Mouse (Mus musculus): ENCODE data around the gene Olfr101. TPM values are rescaled to one million over a fixed set of nuclear protein-coding genes. Genes with fewer than 3 reads are reported as not detected.

The Olfr101 gene
- polyA plus RNA-seq, 1 experiment from 2014 or later: not detected

DNA sequence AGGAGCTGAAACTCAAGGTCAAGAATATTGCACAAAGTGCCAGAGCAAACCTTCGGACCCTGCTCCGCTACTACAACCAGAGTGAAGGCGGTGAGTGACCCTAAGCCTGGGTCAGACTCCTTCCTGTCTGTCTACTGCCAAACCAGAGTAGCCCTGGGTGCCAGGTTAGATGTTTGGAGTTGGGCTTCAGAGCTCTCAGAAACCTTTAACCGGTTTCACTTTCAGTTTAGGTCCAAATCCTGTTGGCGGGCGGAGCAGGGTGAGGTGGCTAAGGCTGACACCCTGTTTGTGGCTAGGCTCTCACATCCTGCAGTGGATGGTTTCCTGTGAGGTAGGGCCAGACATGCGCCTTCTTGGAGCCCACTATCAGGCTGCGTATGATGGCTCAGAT lies 33.4 kb downstream of the Olfr101 start:
- Histone ChIP-seq H3K36me3 (ENCODE audit: control insufficient read depth, insufficient read depth, low read length) (no peaks in the 10 kb centered on the region), H3K9ac (replicated peaks; ENCODE audit: low read length) (peak overlapping the region; percentile 50; the same call in 1 of the 2 replicates), H3K4me1 (ENCODE audit: control insufficient read depth, insufficient read depth, low read length) (no peaks in the 10 kb centered on the region; the same call in 1 of the 2 replicates), H3K4me3 (replicated peaks; ENCODE audit: low read depth, low read length) (peak overlapping the region; percentile 48), H3K27ac (replicated peaks; ENCODE audit: low read depth, low read length) (no peak overlapping the region), H3K27me3 (ENCODE audit: control insufficient read depth, insufficient read depth, low read length) (no peaks in the 10 kb centered on the region), H3K4me2 (ENCODE audit: low read length) (peak overlapping the region; percentile 94), H3K9me3 (ENCODE audit: control insufficient read depth, low read length) (no peaks in the 10 kb centered on the region)
- no peak for ATAC-seq (ENCODE audit: low FRiP score, low TSS enrichment)
- 68% methylated on average over 8 of the region's 8 CpGs for WGBS
- peak; percentile 6 for DNase-seq

DNA sequence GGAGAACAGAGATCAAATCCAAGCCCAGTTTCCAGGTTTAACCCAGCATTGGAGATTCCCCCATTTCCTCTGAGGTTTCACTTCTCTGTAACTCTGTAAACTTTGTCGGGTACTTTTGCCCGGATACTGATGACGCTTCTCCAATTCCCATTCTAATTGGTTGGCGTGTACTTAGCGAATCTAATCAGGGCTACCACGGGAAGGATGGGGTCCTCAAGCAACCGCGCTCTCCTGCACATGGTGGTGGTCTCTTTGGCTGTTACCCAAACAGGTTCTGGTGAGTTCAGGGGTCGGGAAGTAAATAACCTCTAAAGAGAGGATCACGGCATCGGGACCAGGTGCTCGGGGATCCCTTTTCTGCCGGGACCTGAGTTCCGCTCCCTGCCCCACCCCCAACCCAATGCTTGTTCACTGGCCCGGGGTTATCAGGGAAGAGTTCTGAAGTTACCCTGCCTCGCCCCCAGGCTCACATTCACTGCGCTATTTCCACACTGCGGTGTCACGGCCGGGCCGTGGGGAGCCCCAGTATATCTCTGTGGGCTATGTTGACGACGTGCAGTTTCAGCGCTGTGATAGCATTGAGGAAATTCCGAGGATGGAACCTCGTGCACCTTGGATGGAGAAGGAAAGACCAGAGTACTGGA lies 33.9 kb downstream of the Olfr101 start, which contains the start of gene H2-M3:
Gene H2-M3, plus strand, starts transcription at position 163 of the 644 bp plus-strand sequence.
- WGBS: 3% methylated on average over 26 of the region's 26 CpGs
- Histone ChIP-seq H3K4me3 (replicated peaks; ENCODE audit: low read depth, low read length) (peak within 1 kb of the TSS; percentile 48), H3K27ac (replicated peaks; ENCODE audit: low read depth, low read length) (no peak within 1 kb of the TSS), H3K9ac (replicated peaks; ENCODE audit: low read length) (peak within 1 kb of the TSS; percentile 50; the same call in 1 of the 2 replicates), H3K4me2 (ENCODE audit: low read length) (peak within 1 kb of the TSS; percentile 94), H3K36me3 (ENCODE audit: control insufficient read depth, insufficient read depth, low read length) (no peaks in the 10 kb centered on the region), H3K27me3 (ENCODE audit: control insufficient read depth, insufficient read depth, low read length) (no peaks in the 10 kb centered on the region), H3K4me1 (ENCODE audit: control insufficient read depth, insufficient read depth, low read length) (no peaks in the 10 kb centered on the region; the same call in 1 of the 2 replicates), H3K9me3 (ENCODE audit: control insufficient read depth, low read length) (no peaks in the 10 kb centered on the region)
- peak; percentile 96 for ATAC-seq (ENCODE audit: low FRiP score, low TSS enrichment)
- DNase-seq: peak; percentile 93

DNA sequence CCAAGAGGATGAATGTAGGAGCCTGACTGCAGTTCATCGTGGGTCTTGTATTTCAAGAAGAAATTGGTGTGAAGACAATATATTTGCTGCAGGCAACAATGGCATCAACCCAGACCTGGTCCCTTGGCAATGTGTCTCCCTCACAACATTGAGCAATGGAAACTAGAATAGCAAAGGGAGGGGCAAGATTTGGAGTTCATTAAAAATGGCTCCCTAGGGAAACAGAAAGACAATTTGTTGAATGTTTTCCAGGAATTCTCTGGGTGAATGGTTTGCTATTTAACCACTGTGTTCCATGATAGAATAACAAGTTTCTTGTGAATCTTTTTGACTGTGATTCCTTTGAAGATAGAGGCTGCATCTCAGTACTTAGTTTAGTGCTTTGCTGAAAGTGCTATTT lies 40.5 kb downstream of the Olfr101 start, which contains the start of gene Olfr98:
Gene Olfr98, minus strand, starts transcription at position 124 of the 400 bp plus-strand sequence.
- 86% methylated on average over 1 of the region's 1 CpGs for WGBS
- H3K27me3 ChIP-seq (ENCODE audit: control insufficient read depth, insufficient read depth, low read length): no peaks in the 10 kb centered on the region
- DNase-seq (no peak), ATAC-seq (ENCODE audit: low FRiP score, low TSS enrichment) (no peak)
- H3K4me1 ChIP-seq (ENCODE audit: control insufficient read depth, insufficient read depth, low read length): no peaks in the 10 kb centered on the region
- no peaks in the 10 kb centered on the region for H3K9me3 ChIP-seq (ENCODE audit: control insufficient read depth, low read length)
- no peak within 1 kb of the TSS for H3K4me2 ChIP-seq (ENCODE audit: low read length)
- no peak within 1 kb of the TSS for H3K4me3 ChIP-seq (replicated peaks; ENCODE audit: low read depth, low read length)
- no peak within 1 kb of the TSS for H3K9ac ChIP-seq (replicated peaks; ENCODE audit: low read length)
- H3K36me3 ChIP-seq (ENCODE audit: control insufficient read depth, insufficient read depth, low read length): no peaks in the 10 kb centered on the region
- no peak within 1 kb of the TSS for H3K27ac ChIP-seq (replicated peaks; ENCODE audit: low read depth, low read length)

DNA sequence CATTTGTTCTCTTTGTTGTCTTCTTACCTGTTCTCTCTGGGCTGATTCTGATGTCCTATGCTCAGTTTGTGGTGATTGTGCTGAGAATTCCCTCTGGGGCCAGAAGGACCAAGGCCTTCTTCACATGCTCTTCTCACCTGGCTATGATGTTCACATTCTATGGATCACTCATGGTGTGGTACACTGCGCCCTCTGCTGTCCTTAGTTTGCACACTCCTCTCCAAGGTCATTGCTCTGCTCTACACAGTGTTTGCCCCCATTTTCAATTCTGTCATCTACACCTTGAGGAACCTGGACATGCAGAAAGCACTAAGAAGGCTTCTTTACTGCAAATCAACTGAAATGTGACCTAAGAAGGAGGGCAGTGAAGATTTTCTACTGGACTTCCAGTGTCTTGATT lies 53.6 kb downstream of the Olfr101 start:
- Histone ChIP-seq H3K27ac (replicated peaks; ENCODE audit: low read depth, low read length) (no peak overlapping the region), H3K36me3 (ENCODE audit: control insufficient read depth, insufficient read depth, low read length) (no peaks in the 10 kb centered on the region), H3K9ac (replicated peaks; ENCODE audit: low read length) (no peak overlapping the region), H3K4me3 (replicated peaks; ENCODE audit: low read depth, low read length) (no peak overlapping the region), H3K9me3 (ENCODE audit: control insufficient read depth, low read length) (no peaks in the 10 kb centered on the region), H3K27me3 (ENCODE audit: control insufficient read depth, insufficient read depth, low read length) (no peaks in the 10 kb centered on the region), H3K4me2 (ENCODE audit: low read length) (no peak overlapping the region), H3K4me1 (ENCODE audit: control insufficient read depth, insufficient read depth, low read length) (no peaks in the 10 kb centered on the region)
- ATAC-seq (ENCODE audit: low FRiP score, low TSS enrichment): no peak
- DNase-seq: no peak
- WGBS: 16% methylated on average over 1 of the region's 1 CpGs

DNA sequence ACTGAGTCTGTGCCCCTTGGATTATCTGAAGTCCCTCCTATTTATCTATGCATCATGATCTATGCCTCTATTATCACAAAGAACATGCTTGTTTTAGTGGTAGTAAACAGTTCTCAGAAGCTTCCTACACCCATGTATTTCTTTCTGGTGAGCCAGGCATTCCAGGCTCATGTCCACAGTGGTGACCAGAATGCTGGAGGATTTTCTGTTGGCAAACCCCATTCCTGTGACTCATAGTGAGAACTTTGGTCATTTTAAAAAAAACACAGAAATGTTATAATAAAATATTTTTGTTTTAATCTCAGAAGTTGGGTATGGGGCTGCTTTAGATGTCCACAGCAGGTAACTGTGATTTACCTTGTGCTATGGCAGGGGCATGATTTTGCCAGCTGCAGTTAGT lies 54.7 kb downstream of the Olfr101 start:
- DNase-seq (no peak), ATAC-seq (ENCODE audit: low FRiP score, low TSS enrichment) (no peak)
- no peak overlapping the region for H3K9ac ChIP-seq (replicated peaks; ENCODE audit: low read length)
- no peaks in the 10 kb centered on the region for H3K4me1 ChIP-seq (ENCODE audit: control insufficient read depth, insufficient read depth, low read length)
- H3K36me3 ChIP-seq (ENCODE audit: control insufficient read depth, insufficient read depth, low read length): no peaks in the 10 kb centered on the region
- no peak overlapping the region for H3K4me3 ChIP-seq (replicated peaks; ENCODE audit: low read depth, low read length)
- no peak overlapping the region for H3K27ac ChIP-seq (replicated peaks; ENCODE audit: low read depth, low read length)
- H3K27me3 ChIP-seq (ENCODE audit: control insufficient read depth, insufficient read depth, low read length): no peaks in the 10 kb centered on the region
- no peak overlapping the region for H3K4me2 ChIP-seq (ENCODE audit: low read length)
- H3K9me3 ChIP-seq (ENCODE audit: control insufficient read depth, low read length): no peaks in the 10 kb centered on the region

Other genes with a start within 250 kb of the Olfr101 start
- gene Olfr90, start 215.8 kb downstream of the Olfr101 start, polyA plus RNA-seq (2014; fragmentation: Nextera tagmentation; extraction: Ambion mirVana): not detected in 2 replicates
- gene Olfr91, start 206.0 kb downstream of the Olfr101 start, polyA plus RNA-seq (2014; fragmentation: Nextera tagmentation; extraction: Ambion mirVana): not detected in 2 replicates
- not detected in 2 replicates for gene Olfr92, start 184.2 kb downstream of the Olfr101 start, polyA plus RNA-seq (2014; fragmentation: Nextera tagmentation; extraction: Ambion mirVana)
- gene Olfr93, start 142.8 kb downstream of the Olfr101 start, polyA plus RNA-seq (2014; fragmentation: Nextera tagmentation; extraction: Ambion mirVana): not detected in 2 replicates
- gene Ubd, start 110.4 kb downstream of the Olfr101 start, polyA plus RNA-seq (2014; fragmentation: Nextera tagmentation; extraction: Ambion mirVana): not detected in 2 replicates
- not detected in 2 replicates for gene Olfr94, start 103.3 kb downstream of the Olfr101 start, polyA plus RNA-seq (2014; fragmentation: Nextera tagmentation; extraction: Ambion mirVana)
- gene Olfr95, start 91.2 kb downstream of the Olfr101 start, polyA plus RNA-seq (2014; fragmentation: Nextera tagmentation; extraction: Ambion mirVana): not detected in 2 replicates
- not detected in 2 replicates for gene Olfr96, start 84.2 kb downstream of the Olfr101 start, polyA plus RNA-seq (2014; fragmentation: Nextera tagmentation; extraction: Ambion mirVana)
- not detected in 2 replicates for gene Olfr97, start 67.0 kb downstream of the Olfr101 start, polyA plus RNA-seq (2014; fragmentation: Nextera tagmentation; extraction: Ambion mirVana)
- gene Olfr98, start 40.6 kb downstream of the Olfr101 start, polyA plus RNA-seq (2014; fragmentation: Nextera tagmentation; extraction: Ambion mirVana): not detected in 2 replicates
- 0.80 and 1.1 TPM in 2 replicates for gene H2-M3, start 34.1 kb downstream of the Olfr101 start, polyA plus RNA-seq (2014; fragmentation: Nextera tagmentation; extraction: Ambion mirVana)
- not detected in 2 replicates for gene Olfr99, start 20.9 kb downstream of the Olfr101 start, polyA plus RNA-seq (2014; fragmentation: Nextera tagmentation; extraction: Ambion mirVana)
- gene Olfr102, start 12.7 kb upstream of the Olfr101 start, polyA plus RNA-seq (2014; fragmentation: Nextera tagmentation; extraction: Ambion mirVana): not detected in 2 replicates
- gene Olfr103, start 35.4 kb upstream of the Olfr101 start, polyA plus RNA-seq (2014; fragmentation: Nextera tagmentation; extraction: Ambion mirVana): not detected in 2 replicates
- not detected in 2 replicates for gene Olfr104-ps, start 55.3 kb upstream of the Olfr101 start, polyA plus RNA-seq (2014; fragmentation: Nextera tagmentation; extraction: Ambion mirVana)
- not detected in 2 replicates for gene Olfr105-ps, start 74.7 kb upstream of the Olfr101 start, polyA plus RNA-seq (2014; fragmentation: Nextera tagmentation; extraction: Ambion mirVana)
- gene Olfr106-ps, start 86.1 kb upstream of the Olfr101 start, polyA plus RNA-seq (2014; fragmentation: Nextera tagmentation; extraction: Ambion mirVana): not detected in 2 replicates
- gene Olfr107, start 94.9 kb upstream of the Olfr101 start, polyA plus RNA-seq (2014; fragmentation: Nextera tagmentation; extraction: Ambion mirVana): not detected in 2 replicates
- not detected in 2 replicates for gene Olfr108, start 141.2 kb upstream of the Olfr101 start, polyA plus RNA-seq (2014; fragmentation: Nextera tagmentation; extraction: Ambion mirVana)
- not detected in 2 replicates for gene Olfr109, start 154.6 kb upstream of the Olfr101 start, polyA plus RNA-seq (2014; fragmentation: Nextera tagmentation; extraction: Ambion mirVana)
- not detected in 2 replicates for gene H2-M2, start 179.2 kb upstream of the Olfr101 start, polyA plus RNA-seq (2014; fragmentation: Nextera tagmentation; extraction: Ambion mirVana)
- not detected in 2 replicates for gene Olfr110, start 188.2 kb upstream of the Olfr101 start, polyA plus RNA-seq (2014; fragmentation: Nextera tagmentation; extraction: Ambion mirVana)
- gene Olfr111, start 203.7 kb upstream of the Olfr101 start, polyA plus RNA-seq (2014; fragmentation: Nextera tagmentation; extraction: Ambion mirVana): not detected in 2 replicates

All from midbrain, embryonic 14.5 days (tissue).